Mouse (Mus musculus) adrenal gland, postnatal 25 days (tissue): ENCODE measurements at regions not wholly inside any gene's neighbourhood (a gene's known extent, or its start where the extent isn't known, plus 50 kb on each side); places are given as distances from the start of the nearest gene placed in this dataset.

Source experiments
- DNase-seq: peaks from one replicate; pipeline ENCODE4 v3.0.0; 2021; ENCODE audit warnings: mixed read lengths

DNA sequence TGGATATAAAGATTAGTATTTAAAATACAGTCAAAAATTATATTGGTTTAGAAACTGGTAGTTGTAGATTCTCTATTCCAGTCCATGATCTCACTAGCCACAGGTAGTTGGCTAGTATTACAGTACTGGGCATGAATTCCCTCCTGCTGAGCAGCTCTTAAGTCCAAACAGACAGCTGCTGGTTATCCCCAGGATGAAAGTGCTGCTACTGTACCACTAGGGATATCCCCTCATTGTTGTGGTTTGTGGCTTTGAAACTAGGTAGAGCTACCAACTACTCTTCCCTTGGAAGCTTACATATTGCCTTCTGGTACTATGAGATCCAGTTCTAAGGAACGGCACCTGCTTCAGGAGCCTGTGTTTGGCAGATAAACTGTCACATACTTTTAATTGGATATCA lies 97.9 kb upstream of the Pter start:
- DNase-seq, result no peak

DNA sequence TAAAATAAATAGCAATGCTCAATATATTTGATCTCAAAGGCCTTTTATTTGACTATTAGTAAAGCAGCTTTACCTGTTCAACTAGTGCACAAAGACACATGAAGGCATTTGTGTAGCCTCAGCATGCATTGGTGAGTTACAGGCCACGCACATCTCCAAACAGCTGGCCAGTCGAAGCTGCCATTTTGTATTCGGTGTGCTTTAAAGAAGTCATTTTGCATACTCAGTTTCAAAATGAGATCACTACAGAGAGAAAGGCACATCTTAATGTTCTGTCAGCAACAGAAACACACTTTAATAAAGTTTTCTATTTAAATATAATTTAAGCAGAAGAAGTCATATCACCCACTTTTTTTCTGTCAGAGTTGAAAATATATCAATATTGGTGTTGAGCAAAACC lies 90.3 kb upstream of the Pter start:
- no peak for DNase-seq

DNA sequence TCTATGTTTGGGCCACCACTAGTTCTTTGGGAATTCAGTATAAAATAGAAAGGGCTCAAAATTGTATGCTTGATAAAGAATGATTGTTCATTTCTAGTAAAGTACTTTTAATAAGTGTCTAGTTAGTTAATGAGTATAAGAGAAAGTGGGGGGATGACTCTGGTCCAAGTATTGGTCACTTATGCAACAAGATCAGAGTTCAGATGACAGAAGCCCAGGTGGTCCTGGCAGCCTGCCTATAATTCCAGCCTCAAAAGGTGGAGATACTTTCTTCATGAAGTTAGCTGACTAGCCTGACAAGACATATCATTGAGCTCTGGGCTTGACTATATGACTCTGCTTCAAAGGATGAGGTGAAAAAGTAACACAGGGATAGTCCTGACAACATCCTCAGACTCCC lies 57.3 kb upstream of the Pter start:
- DNase-seq, result no peak

DNA sequence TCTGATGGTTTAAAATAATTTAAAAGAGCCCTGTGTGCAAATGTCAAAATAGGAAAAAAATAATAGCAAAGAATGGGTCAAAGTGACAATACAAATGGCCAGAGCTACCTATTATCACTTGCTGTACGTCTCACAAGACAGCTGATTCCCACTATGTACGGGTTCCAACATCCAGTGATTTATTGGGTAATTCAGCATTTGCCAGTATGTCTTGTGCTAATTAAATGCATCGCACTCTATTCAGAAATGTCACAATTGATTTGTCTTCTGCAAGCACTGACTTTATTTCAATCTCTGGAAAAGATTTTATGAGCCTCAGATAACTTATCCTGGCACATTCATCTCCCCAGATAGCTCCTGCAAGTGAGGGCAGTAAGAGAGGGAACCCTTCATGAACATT lies 55.1 kb upstream of the Pter start:
- DNase-seq, result no peak
